ENCODE assay signal across 8 mouse cellular contexts in genomic region chr10:24630469-24631081, GRCm38 (mm10). TPM values are rescaled to one million over a fixed set of nuclear protein-coding genes. Genes with fewer than 3 reads are reported as not detected.
DNase-seq lines count a peak whose midpoint lies in the region; ATAC-seq and TF ChIP-seq lines count a peak whose summit lies in the region.

No protein-coding gene starts in this region.

- DNase-seq in CD4-positive, CD25-positive, alpha-beta regulatory T cell, adult 2 months (ENCODE audit: low read depth, low spot score): peak; percentile 85
- peak; percentile 86 for DNase-seq in adrenal gland, postnatal 10 days
- peak; percentile 33 to 76 for DNase-seq in layer of hippocampus, adult 8-10 months (ENCODE audit: low spot score in 2 of 2)
- peak; percentile 77 for DNase-seq in lung, postnatal 0 days (ENCODE audit: low spot score)
- peak; percentile 65 for DNase-seq in ovary, postnatal 36 days (ENCODE audit: low spot score)
- peak; percentile 59 to 72 for DNase-seq in thymus, postnatal 36 days

- H3K27ac ChIP-seq in embryonic facial prominence, embryonic 12.5 days: no peak overlapping the region
- H3K27ac ChIP-seq in heart, embryonic 13.5 days (replicated peaks): no peak overlapping the region
- no peak overlapping the region for H3K27ac ChIP-seq in lung, postnatal 0 days (ENCODE audit: low read length)

- no peak overlapping the region for H3K9ac ChIP-seq in embryonic facial prominence, embryonic 12.5 days
- no peak overlapping the region for H3K9ac ChIP-seq in heart, embryonic 13.5 days
- H3K9ac ChIP-seq in lung, postnatal 0 days (replicated peaks; ENCODE audit: low read depth): no peak overlapping the region

- ATAC-seq in embryonic facial prominence, embryonic 12.5 days (ENCODE audit: insufficient number of reproducible peaks, insufficient read depth, low FRiP score, low TSS enrichment): no peak
- ATAC-seq in heart, embryonic 13.5 days (ENCODE audit: extremely low read depth, insufficient number of reproducible peaks, low FRiP score, low TSS enrichment): no peak
- no peak for ATAC-seq in lung, postnatal 0 days

- TF ChIP-seq EP300 in lung, postnatal 0 days (IDR thresholded peaks at IDR 0.05): no peak

- 0 out of 2 replicates have a peak overlapping the region, but pooled peaks have one; percentile 5 for H3K4me2 ChIP-seq in embryonic facial prominence, embryonic 12.5 days (replicated peaks)
- peak overlapping the region; percentile 58 for H3K4me2 ChIP-seq in heart, embryonic 13.5 days
- 0 out of 2 replicates have a peak overlapping the region, but pooled peaks have one; percentile 25 for H3K4me2 ChIP-seq in lung, postnatal 0 days (replicated peaks; ENCODE audit: low read depth, low read length)

- peak; percentile 89 for TF ChIP-seq CTCF in lung, postnatal 0 days (IDR thresholded peaks at IDR 0.05)

- no peak overlapping the region for H3K4me3 ChIP-seq in embryonic facial prominence, embryonic 12.5 days
- no peak overlapping the region for H3K4me3 ChIP-seq in heart, embryonic 13.5 days
- no peak overlapping the region for H3K4me3 ChIP-seq in lung, postnatal 0 days (ENCODE audit: low read depth, low read length)

- no peaks in the 10 kb centered on the region for H3K36me3 ChIP-seq in embryonic facial prominence, embryonic 12.5 days
- no peaks in the 10 kb centered on the region for H3K36me3 ChIP-seq in heart, embryonic 13.5 days
- H3K36me3 ChIP-seq in lung, postnatal 0 days (ENCODE audit: insufficient read depth, low read length): no peaks in the 10 kb centered on the region

- H3K27me3 ChIP-seq in embryonic facial prominence, embryonic 12.5 days: no peaks in the 10 kb centered on the region
- no peaks in the 10 kb centered on the region for H3K27me3 ChIP-seq in heart, embryonic 13.5 days (replicated peaks)
- H3K27me3 ChIP-seq in lung, postnatal 0 days (replicated peaks; ENCODE audit: insufficient read depth, low read length): no peaks in the 10 kb centered on the region

- H3K4me1 ChIP-seq in embryonic facial prominence, embryonic 12.5 days: no peaks in the 10 kb centered on the region
- peaks cover 27% of the 10 kb centered on the region for H3K4me1 ChIP-seq in heart, embryonic 13.5 days
- no peaks in the 10 kb centered on the region for H3K4me1 ChIP-seq in lung, postnatal 0 days (ENCODE audit: insufficient read depth, low read depth, low read length)

- WGBS in embryonic facial prominence, embryonic 12.5 days: 25% methylated on average over 18 of the region's 18 CpGs
- 24% methylated on average over 18 of the region's 18 CpGs for WGBS in heart, embryonic 13.5 days
- 21% methylated on average over 18 of the region's 18 CpGs for WGBS in lung, postnatal 0 days

- H3K9me3 ChIP-seq in embryonic facial prominence, embryonic 12.5 days: no peaks in the 10 kb centered on the region
- H3K9me3 ChIP-seq in heart, embryonic 13.5 days: no peaks in the 10 kb centered on the region
- no peaks in the 10 kb centered on the region for H3K9me3 ChIP-seq in lung, postnatal 0 days (ENCODE audit: low read length)

RNA-seq across cellular contexts. Expression of gene Ccn2, which starts 35.3 kb away (rescaled TPM):
- total RNA-seq in adrenal gland, postnatal 10 days (2021): 10 to 100 TPM; 20.5 to 47.0 TPM
- 9.6 and 10.5 TPM in 2 replicates for polyA plus RNA-seq in embryonic facial prominence, embryonic 12.5 days (2016; fragmentation: Nextera tagmentation; extraction: Ambion mirVana)
- 35.6 and 36.8 TPM in 2 replicates for polyA plus RNA-seq in heart, embryonic 13.5 days (2015; fragmentation: Nextera tagmentation; extraction: Ambion mirVana)
- total RNA-seq in layer of hippocampus, adult 8-10 months (2022): 10 to 100 TPM in 3 of 4 experiments, 1 to 10 TPM in 1; 9.8 to 18.3 (median 10.7) TPM
- 54.8 and 71.1 TPM in 2 replicates for polyA plus RNA-seq in lung, postnatal 0 days (2015; fragmentation: Nextera tagmentation; extraction: Ambion mirVana)

Comparison
In these comparisons a context has a peak if more than half of its experiments do, and no peak if none do; other contexts are left out.
1. H3K4me2 ChIP-seq: peak in every context shown above with its lines; median percentile 58 in heart, embryonic 13.5 days; 25 in lung, postnatal 0 days; 5 in embryonic facial prominence, embryonic 12.5 days.